Mouse (Mus musculus) kidney, postnatal 36 days (tissue): ENCODE measurements at regions not wholly inside any gene's neighbourhood (a gene's known extent, or its start where the extent isn't known, plus 50 kb on each side); places are given as distances from the start of the nearest gene placed in this dataset.
A peak's percentile ranks its signal among the peaks of the same experiment; 100 is the strongest.

Source experiments
- DNase-seq, 2 experiments: peaks; one replicate each; pipeline ENCODE4 v3.0.0; 2021 to 2022; ENCODE audit warnings: mixed read lengths in 2 of 2

DNA sequence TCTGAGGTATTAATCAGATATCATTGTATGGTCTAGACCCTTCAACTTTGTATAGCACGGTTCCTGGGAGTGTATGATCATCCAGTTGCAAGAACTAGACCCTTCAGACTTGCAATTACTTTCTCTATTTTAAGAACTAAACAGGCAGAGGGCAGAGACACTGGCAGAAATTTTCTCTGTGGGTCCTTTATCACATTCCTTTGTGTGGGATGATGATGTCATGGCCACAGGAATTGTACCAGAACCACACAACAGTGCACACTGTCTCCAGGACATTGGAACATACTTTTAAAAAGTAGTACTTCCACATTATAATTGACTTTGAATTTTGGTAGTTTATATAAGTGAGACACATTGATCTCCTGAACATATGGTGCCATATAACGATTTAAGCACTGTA, 674.2 kb downstream of the Rfpl4b start:
- DNase-seq, result no peak

DNA sequence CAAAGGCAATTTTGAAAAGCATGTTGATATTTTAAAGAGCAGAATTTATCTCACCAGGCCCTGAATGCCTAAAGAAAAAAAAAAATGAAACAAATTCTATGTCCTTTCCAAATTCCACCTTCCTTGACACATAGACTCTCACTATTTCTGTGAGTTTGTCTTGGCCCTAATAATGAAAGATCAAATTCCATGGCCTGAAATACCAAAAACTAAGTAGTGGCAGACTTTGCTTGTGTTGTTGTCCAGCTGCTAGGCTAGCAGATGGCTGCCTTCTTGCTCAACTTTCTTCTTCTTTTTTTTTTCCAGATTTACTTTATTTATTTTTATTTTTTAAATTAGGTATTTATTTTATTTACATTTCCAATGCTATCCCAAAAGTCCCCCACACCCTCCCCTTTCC, 682.4 kb downstream of the Rfpl4b start:
- no peak for DNase-seq

DNA sequence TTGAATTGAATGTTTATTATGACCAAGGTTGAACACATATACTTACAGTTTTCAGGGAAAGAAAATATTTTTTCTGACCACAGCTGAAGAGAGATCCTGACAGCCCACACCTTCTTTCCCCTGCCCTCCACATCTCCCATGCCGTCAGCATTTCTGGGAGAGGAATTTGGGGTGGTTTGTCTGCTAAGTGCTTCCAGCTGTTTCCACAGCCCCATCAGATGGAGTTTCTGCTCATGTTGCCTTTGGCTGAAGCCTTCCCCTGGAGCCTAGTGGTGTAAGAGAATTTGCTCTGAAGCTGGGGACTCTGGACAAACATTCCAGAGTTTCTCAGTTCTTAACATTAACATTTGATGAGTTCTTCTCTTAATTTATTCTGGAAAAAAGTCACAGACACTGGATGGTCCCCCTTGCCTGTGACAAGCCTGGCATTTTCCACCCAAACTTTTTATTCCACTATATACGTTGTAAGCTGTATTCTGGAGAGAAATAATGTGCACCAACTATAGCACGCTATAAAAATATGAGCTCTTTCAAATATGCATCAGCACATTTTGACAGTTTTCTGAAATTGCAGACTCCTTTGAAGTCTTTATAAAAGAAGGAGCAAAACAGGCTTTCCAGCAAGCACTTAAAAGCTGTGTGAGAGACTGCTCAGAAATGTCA, 699.5 kb downstream of the Rfpl4b start:
- no peak for DNase-seq

GRCm38 (mm10) chr10:38118601-38119000, 703.0 kb downstream of the Rfpl4b start:
- no peak for DNase-seq

GRCm38 (mm10) chr10:38116516-38116915, 705.1 kb downstream of the Rfpl4b start:
- DNase-seq, result no peak

GRCm38 (mm10) chr10:38114194-38114593, 707.4 kb downstream of the Rfpl4b start:
- DNase-seq, result no peak

DNA sequence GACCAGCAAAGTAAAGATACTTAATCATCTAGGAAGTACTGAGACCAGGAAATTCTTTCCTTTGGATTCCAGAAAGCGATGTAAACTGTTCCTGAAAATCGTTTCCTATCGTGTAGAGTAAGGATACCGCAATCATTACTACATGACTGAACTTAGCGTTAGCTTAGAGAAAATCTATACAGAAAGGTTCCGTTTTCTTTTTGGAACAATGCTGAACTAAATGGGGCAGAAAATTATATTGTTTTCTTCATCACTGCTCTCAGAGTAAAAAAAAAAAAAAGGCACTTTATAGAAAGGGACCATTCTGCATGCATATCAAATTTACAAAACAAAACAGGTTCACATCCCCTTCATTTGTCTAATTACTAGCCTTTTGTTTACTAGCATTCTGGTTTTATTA, 713.0 kb downstream of the Rfpl4b start:
- no peak for DNase-seq

DNA sequence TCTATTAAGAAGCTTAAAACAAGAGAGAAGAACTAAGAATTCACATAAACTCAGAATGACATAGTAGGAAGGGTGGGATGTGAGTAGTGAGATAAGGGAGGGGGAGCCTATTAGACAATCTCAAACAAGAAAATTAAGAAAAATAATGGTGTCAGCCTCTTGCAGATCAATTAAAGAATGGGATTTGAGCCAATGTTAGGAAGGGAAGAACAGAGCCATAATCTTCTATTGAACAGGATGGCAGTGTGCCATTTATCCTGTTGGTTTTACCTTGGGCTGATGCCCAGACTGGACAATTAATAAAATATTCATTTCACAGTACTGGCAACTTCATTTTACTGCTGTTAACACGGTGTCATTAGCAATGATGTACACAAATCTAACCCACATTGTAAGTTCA, 718.0 kb downstream of the Rfpl4b start:
- no peak for DNase-seq

DNA sequence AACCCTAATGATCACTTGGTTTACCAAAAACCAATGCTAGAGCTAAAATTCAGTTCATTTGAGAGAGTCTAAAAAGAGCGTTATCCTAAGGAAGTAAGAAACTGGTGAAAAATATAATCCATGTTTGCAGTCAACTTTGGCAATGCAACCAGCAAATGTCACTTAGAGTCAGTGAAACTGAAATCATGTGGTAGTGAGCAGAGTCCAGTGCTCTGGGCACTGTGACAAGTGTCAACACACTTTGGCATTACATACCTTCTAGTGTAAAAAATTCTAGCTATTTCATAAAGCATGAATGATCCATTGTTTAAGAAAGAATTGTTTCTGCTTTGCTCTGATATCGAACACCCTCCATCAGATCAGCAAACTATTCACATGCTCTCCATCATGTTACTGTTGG, 743.1 kb downstream of the Rfpl4b start:
- DNase-seq, result no peak

- no peak for DNase-seq
These were observed 749.2 kb downstream of the Rfpl4b start for GRCm38 (mm10) chr10:38072394-38072793.

DNA sequence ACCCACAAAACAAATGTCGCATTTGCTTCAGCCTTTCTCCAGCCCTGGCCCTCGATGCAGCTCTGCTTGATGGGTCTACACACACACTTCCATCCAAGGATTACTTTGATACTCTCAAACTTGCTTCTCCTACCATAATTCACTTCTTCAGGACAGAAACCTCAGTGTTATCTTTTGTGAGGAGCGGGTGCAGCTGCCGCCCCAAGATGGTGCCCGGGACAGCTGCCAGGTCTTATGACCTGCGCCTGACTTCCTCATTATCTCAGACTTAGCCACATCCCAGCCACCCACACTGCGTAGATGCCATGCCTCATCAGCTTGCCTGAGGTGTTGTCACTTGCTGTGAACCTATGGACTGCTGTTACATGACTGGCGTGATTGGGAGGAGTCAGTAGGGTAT, 762.5 kb downstream of the Rfpl4b start:
- DNase-seq, result no peak

DNA sequence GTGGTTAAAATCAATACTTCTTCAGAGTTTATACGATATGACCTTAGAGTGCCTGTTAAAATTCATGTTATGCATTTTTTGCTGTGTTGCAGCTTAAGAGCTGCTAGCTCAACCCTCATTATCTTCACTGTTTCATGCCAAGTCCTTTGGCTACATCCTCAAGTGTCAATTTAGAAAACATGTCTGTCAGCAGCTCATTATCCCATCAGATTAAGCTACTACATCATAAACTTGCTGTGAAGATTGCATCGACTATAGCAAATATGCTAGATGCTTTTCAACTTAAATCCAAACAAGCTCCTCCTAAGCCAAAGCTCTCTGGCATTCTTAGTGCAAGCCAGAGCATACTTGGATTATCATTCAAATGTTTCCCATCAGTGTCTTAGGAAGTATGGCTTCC, 811.1 kb downstream of the Rfpl4b start:
- no peak for DNase-seq

- no peak for DNase-seq
These were observed 825.7 kb downstream of the Rfpl4b start for GRCm38 (mm10) chr10:37995691-37996445.

DNA sequence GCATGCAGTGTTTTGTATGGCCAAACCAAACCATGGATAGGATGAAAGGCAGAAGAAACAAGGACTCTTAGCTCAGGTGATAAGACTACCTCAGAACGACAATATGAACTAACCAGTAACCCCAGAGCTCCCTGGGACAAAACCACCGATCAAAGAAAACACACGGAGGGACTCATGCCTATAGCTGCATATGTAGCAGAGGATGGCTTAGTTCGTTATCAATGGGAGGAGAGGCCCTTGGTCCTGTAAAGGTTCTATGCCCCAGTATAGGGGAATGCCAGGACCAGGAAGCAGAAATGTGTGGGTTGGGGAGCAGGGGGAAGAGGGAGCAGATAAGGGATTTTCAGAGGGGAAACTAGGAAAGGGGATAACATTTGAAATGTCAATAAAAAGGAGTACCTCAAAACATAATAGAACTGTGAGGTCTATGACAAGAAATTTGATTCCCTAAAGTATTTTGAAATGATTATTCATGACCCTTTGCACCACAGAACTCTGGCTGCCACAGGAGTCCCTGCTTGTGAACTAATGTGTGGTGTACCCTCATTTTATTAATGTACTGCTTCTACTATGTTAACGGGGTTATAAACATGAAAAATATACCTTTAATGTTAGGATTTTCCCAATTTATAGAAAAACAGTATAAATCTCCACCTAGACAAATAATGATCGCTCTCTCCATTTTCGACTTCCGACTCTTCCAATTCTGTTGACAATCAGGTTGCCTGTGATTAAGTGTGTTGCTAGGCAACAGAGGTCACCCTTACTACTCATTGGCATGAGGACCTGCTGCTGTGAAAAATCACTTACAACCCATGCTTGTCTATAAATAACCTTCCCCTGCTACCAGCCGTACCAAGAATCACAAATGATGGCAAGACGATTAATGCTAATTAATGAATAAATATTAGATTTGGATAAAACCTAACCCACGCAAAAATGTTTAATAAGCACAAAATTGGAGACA, 833.0 kb downstream of the Rfpl4b start:
- no peak for DNase-seq

- no peak for DNase-seq
These were observed 840.3 kb upstream of the Marcks start for GRCm38 (mm10) chr10:37978899-37979539.

DNA sequence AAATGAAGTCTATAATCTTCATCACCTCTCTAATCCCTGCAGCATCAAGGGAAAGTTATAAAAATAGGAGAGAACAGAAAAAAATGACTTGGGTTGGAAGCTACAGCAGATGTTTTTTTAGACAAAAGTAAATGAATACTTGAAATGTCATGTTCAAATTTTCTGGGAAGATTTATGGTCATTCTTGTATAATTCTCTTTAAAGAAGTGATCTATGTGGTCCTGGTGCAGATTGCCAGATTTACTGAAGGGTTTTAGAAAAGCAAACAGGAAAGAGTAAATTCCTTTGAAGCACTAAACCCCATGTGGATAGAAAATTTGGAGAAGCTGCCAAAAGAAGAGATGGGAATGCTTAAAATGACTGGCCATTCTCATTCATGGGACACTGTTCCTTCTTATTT, 821.3 kb upstream of the Marcks start:
- DNase-seq, result peak in 1 of 2 experiments; percentile 16

- DNase-seq, result peak in 1 of 2 experiments; percentile 6
These were observed 776.1 kb upstream of the Marcks start for GRCm38 (mm10) chr10:37914780-37915179.

DNA sequence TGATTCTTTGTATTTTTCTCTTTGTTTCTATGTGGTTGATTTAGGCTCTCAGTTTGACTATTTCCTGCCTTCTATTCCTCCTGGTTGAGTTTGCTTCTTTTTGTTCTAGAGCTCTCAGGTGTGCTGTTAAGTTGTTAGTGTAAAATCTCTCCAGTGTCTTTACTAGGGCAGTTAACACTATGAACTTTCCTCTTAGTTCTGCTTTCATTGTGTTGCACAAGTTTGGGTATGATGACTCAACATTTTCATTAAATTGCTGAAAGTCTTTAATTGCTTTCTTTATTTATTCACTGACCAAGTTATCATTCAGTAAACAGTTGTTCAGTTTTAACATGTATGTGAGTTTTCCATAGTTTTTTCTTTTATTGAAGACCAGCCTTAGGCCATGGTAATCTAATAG, 772.9 kb upstream of the Marcks start:
- no peak for DNase-seq

GRCm38 (mm10) chr10:37908276-37908675, 769.6 kb upstream of the Marcks start:
- DNase-seq, result no peak

DNA sequence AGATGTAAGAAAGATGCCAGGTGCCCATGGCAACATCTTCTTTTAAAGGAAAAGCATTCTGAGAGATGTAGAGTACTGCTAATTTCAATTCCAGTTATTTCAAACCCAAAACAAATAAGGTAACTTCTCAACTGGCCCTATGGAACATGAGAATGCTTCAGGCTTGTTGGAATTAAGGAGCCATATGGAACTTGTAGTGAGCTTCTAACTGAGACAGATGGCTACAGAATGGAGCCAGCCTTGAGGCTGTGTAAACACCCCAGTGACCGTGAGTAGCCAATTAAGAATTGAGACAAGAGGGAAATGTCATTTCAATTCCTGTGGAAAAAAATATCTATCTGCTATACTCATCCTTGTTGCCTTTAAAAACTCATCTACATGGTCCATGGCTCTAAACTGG, 769.0 kb upstream of the Marcks start:
- no peak for DNase-seq

- DNase-seq, result no peak
These were observed 749.2 kb upstream of the Marcks start for GRCm38 (mm10) chr10:37887961-37888360.

- no peak for DNase-seq
These were observed 742.1 kb upstream of the Marcks start for GRCm38 (mm10) chr10:37880841-37881240.

DNA sequence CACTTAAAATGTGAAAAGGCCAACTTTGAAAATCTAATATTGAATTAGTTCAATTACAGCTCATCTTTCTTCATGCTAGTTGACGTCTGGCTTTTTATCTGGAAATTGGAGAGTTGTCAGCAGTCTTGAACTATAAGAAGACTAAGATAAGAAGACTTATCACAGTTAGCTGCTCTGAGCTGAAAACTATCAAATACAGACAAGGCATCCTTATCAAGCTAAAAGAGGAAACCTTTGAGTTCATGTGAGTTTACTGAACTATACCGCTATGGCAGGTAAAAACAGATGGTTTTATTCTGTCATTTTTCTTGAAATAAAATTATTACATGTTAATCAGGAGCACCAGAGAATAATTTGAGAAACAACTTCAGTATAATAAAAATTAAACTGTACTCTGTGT, 735.2 kb upstream of the Marcks start:
- no peak for DNase-seq
